ENCODE assay signal across 9 mouse cellular contexts in genomic region chr12:80112071-80112660, GRCm38 (mm10). TPM values are rescaled to one million over a fixed set of nuclear protein-coding genes. Genes with fewer than 3 reads are reported as not detected.
DNase-seq lines count a peak whose midpoint lies in the region; ATAC-seq and TF ChIP-seq lines count a peak whose summit lies in the region.
"Had no signal": no experiment of that assay in that cellular context is flagged by ENCODE, and none has a peak within 500 bp of the region (broad histone marks: within the 10 kb centered on the region; RNA-seq: fewer than 3 reads in every experiment).

No protein-coding gene starts in this region.

- no peaks in the 10 kb centered on the region for H3K9me3 ChIP-seq in G1E (replicated peaks)
- H3K9me3 ChIP-seq in forebrain, embryonic 16.5 days (ENCODE audit: control insufficient read depth, low read length), result no peaks in the 10 kb centered on the region

- H3K4me2 ChIP-seq in forebrain, embryonic 16.5 days (ENCODE audit: low read length), result peak overlapping the region; percentile 73

- peak in 1 of 2 experiments; percentile 26 for DNase-seq in cerebellum, adult 2 months
- DNase-seq in G1E (ENCODE audit: low spot score), result no peak
- DNase-seq in kidney, postnatal 25 days, result peak; percentile 30 to 48
- DNase-seq in neural tube, embryonic 10.5 days (ENCODE audit: extremely low spot score, low spot score), result peak; percentile 51
- no peak for DNase-seq in urinary bladder, postnatal 14 days (ENCODE audit: low spot score)
- DNase-seq in right cerebral cortex, adult 2 months (ENCODE audit: low spot score in 2 of 2), result no peak

- WGBS in cerebellum, adult 2 months, result 6% methylated on average over 26 of the region's 26 CpGs
- under 1% methylated on average over 26 of the region's 26 CpGs for WGBS in forebrain, embryonic 16.5 days

- peak overlapping the region; percentile 50 for H3K4me3 ChIP-seq in cerebellum, adult 2 months (replicated peaks; ENCODE audit: insufficient read depth, low read depth, low read length)
- H3K4me3 ChIP-seq in G1E (ENCODE audit: low read depth, low read length), result peak overlapping the region; percentile 82
- peak overlapping the region; percentile 72 for H3K4me3 ChIP-seq in forebrain, embryonic 16.5 days (replicated peaks; ENCODE audit: low read length)

- no peaks in the 10 kb centered on the region; the same call in 1 of the 2 replicates for H3K27me3 ChIP-seq in cerebellum, adult 2 months (ENCODE audit: control insufficient read depth, insufficient read depth, low read length)
- H3K27me3 ChIP-seq in G1E (ENCODE audit: insufficient read depth, low read length), result no peaks in the 10 kb centered on the region
- H3K27me3 ChIP-seq in forebrain, embryonic 16.5 days (replicated peaks; ENCODE audit: control insufficient read depth, insufficient read depth, low read length), result peaks cover 17% of the 10 kb centered on the region; the same call in 1 of the 2 replicates
- H3K27me3 ChIP-seq: Patski had no signal

- no peak for TF ChIP-seq CTCF in cerebellum, adult 2 months (IDR thresholded peaks at IDR 0.05; ENCODE audit: borderline replicate concordance, insufficient read depth, low read depth, low read length)
- no peak for TF ChIP-seq CTCF in G1E (IDR thresholded peaks at IDR 0.05; ENCODE audit: low read depth, low read length)

- H3K27ac ChIP-seq in cerebellum, adult 2 months (ENCODE audit: insufficient read depth, low read length), result 0 out of 2 replicates have a peak overlapping the region, but pooled peaks have one; percentile 24
- H3K27ac ChIP-seq in forebrain, embryonic 16.5 days (ENCODE audit: low read length), result peak overlapping the region; percentile 63

- H3K36me3 ChIP-seq in G1E (replicated peaks), result peaks cover 34% of the 10 kb centered on the region
- H3K36me3 ChIP-seq in forebrain, embryonic 16.5 days (ENCODE audit: control insufficient read depth, insufficient read depth), result no peaks in the 10 kb centered on the region

- peak overlapping the region; percentile 71 for H3K9ac ChIP-seq in forebrain, embryonic 16.5 days (replicated peaks; ENCODE audit: low read depth, low read length)

- ATAC-seq in cerebellum, adult (ENCODE audit: insufficient number of reproducible peaks, low FRiP score, low TSS enrichment), result no peak
- no peak for ATAC-seq in G1E (ENCODE audit: extremely low read depth, insufficient number of reproducible peaks, low FRiP score, poor library complexity, severe bottlenecking)
- ATAC-seq in forebrain, embryonic 16.5 days, result no peak

- no peak for TF ChIP-seq POLR2A in cerebellum, adult 2 months (IDR thresholded peaks at IDR 0.05; ENCODE audit: borderline replicate concordance, insufficient read depth, low read length)

- no peaks in the 10 kb centered on the region; the same call in 1 of the 2 replicates for H3K4me1 ChIP-seq in cerebellum, adult 2 months (ENCODE audit: control insufficient read depth, insufficient read depth, low read length)
- H3K4me1 ChIP-seq in G1E (ENCODE audit: insufficient read depth, low read depth, low read length), result peaks cover 56% of the 10 kb centered on the region
- H3K4me1 ChIP-seq in forebrain, embryonic 16.5 days (replicated peaks; ENCODE audit: control insufficient read depth, insufficient read depth, low read length), result peaks cover 64% of the 10 kb centered on the region

RNA-seq across cellular contexts. Expression of gene Zfp36l1, which starts 0.6 kb away (rescaled TPM):
- 20.4 and 23.2 TPM in 2 replicates for polyA plus RNA-seq in cerebellum, adult 2 months (2012; rRNA removed)
- total RNA-seq in G1E (2014; fragmentation: Nextera tagmentation) (281 and 283 TPM in 2 replicates), G1E (2017) (31.4 and 40.3 TPM in 2 replicates)
- polyA plus RNA-seq in G1E (2012), result 357 and 385 TPM in 2 replicates
- 22.6 and 26.7 TPM in 2 replicates for polyA plus RNA-seq in forebrain, embryonic 16.5 days (2015; fragmentation: Nextera tagmentation; extraction: Ambion mirVana)

Comparison
In these comparisons a context has a peak if more than half of its experiments do, and no peak if none do; other contexts are left out.
1. DNase-seq: peak in kidney, postnatal 25 days (2 of 2) and neural tube, embryonic 10.5 days (single experiment); none in G1E (single experiment), urinary bladder, postnatal 14 days (single experiment) and right cerebral cortex, adult 2 months (0 of 2).
2. RNA of gene Zfp36l1, which starts 0.6 kb away (polyA plus RNA-seq): 357 to 385 TPM in G1E; 22.6 to 26.7 TPM in forebrain, embryonic 16.5 days and 20.4 to 23.2 TPM in cerebellum, adult 2 months; every median in the first group is over 10 times any median in the second.
3. Peak in every context shown above with its lines, with median percentiles within 50 percentile points of each other: H3K4me3 ChIP-seq.